Mouse (Mus musculus) spleen, adult 2 months (tissue): Measurements from ENCODE around the gene Olfr525.

Experiments used
- CTCF ChIP-seq: fragments of 200-500 bp; IDR thresholded peaks from 2 replicates; pipeline ENCODE4 v1.5.1; 2011; ENCODE audit warnings: mild to moderate bottlenecking, inconsistent platforms; ENCODE audit not compliant: insufficient read depth, insufficient read length, insufficient replicate concordance; ENCODE audit errors: extremely low read depth
- POLR2A ChIP-seq: fragments of 200-500 bp; IDR thresholded peaks from 2 replicates; pipeline ENCODE4 v1.6.1; 2011; ENCODE audit warnings: low read depth, low read length, inconsistent platforms

DNA sequence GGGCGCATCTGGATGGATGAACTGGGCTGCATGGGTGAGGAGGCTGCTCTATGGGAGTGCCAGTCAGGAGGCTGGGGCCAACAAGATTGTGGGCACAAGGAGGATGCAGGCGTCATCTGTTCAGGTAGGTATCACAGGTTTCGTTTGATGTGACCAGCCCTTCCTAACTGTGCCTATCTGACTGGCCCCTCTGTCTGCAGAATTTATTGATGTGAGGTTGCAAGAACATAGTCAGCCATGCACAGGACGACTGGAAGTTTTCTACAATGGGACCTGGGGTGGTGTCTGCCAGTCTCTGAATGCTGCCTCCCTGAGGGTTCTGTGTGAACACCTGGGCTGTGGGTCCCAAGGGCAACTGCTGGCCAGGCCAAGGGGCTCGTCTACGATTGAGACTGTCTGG lies 23.8 kb upstream of the Olfr525 start:
- TF ChIP-seq POLR2A, result no peak
- no peak for TF ChIP-seq CTCF
